Mouse (Mus musculus) brown adipose tissue, adult 24 weeks (tissue): ENCODE measurements at regions not wholly inside any gene's neighbourhood (a gene's known extent, or its start where the extent isn't known, plus 50 kb on each side); places are given as distances from the start of the nearest gene placed in this dataset.

Source experiments
- H3K27ac ChIP-seq: fragments of 200-500 bp; replicated peaks from 2 replicates; pipeline ENCODE4 v1.5.1; 2012; ENCODE audit warnings: low read depth, mild to moderate bottlenecking, low read length
- H3K4me1 ChIP-seq: fragments of 200-500 bp; 2 replicates; pipeline ENCODE4 v1.6.1; 2012; ENCODE audit warnings: low read length, mixed read lengths; ENCODE audit not compliant: control insufficient read depth, insufficient read depth, insufficient read length
- H3K4me3 ChIP-seq: fragments of 200-500 bp; 2 replicates; pipeline ENCODE4 v1.5.1; 2012; ENCODE audit warnings: low read depth, mild to moderate bottlenecking, low read length, moderate library complexity; ENCODE audit not compliant: insufficient read depth

DNA sequence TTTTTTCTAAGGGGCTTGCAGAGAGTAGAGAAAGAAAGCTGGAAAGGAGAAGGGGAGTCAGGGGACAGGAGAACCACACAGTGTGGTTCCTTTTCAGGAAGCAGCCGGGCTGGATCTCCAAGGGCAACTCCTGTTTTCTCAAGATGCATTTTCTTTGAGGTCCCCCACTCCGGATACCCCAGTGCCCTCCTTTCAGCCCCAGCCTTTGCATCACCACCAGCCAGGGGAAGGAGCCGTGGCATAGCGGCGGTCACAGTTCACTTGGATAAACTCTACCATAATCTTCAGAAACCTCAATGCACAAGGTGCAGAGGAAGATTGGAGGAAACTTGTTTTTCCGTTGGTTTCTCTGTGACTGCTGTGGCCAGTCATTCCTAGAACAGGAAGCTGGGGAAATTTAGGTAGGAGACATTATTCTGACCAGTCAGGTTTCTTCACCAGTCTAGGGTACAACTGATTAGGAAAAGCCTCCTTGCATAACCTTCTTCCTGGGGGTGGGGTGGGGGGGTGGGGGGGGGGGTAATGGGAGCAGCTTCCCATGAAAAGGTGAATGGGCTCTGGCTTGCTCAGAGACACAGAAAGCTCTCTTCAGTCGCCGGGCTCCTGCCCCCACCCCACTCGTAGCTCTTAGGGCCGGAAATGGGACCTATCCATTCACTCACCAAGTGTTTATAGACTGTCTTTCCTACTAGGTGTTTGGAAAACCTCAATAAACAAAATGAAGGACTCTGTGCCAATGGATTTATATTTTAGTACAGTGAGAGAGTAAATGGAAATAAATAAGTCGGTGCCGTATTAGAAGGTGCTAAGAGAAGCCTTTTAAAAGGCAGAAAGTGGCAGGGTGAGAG lies 196.6 kb downstream of the Gsdmc2 start:
- no peaks in the 10 kb centered on the region for H3K4me1 ChIP-seq
- no peak overlapping the region for H3K27ac ChIP-seq
- H3K4me3 ChIP-seq: no peak overlapping the region

DNA sequence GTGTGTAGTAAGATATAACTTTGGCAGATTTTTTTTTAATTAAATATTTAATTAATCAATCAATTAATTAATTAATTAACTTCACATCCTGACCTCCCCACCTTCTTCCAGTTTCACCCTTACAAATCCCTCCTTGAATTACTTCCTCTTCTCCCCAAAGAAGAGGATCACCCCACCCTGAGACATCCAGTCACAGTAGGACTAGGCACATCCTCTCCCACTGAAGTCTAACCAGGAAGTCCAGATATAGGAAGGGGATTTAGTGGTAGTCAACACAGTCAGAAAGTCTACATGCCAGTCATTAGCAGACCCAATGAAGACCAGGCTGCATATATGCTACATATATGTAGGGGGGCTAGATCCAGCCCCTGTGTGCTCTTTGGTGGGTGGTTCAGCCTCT lies 220.2 kb downstream of the Gsdmc2 start:
- no peak overlapping the region for H3K27ac ChIP-seq
- H3K4me1 ChIP-seq: no peaks in the 10 kb centered on the region
- no peak overlapping the region for H3K4me3 ChIP-seq

DNA sequence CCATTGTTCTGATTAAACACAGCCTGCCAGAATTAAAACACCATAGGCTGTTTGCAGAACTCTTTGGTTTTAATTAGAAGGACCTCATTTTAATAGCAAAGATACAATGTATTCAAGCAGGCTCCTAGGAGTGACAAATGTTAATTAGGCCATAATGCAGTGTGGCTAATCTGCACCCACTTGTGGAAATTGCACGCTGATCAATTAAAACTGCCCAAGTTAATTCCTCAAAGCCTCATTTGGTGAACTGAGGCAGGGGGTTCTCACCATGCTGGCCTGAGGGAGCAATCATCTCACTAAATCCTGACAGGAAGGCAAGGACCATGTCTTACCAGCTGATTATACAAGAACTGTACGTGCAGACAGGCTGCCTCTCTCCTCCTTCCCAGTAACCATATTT lies 220.7 kb downstream of the Gsdmc2 start:
- Histone ChIP-seq H3K27ac (no peak overlapping the region), H3K4me3 (no peak overlapping the region)

DNA sequence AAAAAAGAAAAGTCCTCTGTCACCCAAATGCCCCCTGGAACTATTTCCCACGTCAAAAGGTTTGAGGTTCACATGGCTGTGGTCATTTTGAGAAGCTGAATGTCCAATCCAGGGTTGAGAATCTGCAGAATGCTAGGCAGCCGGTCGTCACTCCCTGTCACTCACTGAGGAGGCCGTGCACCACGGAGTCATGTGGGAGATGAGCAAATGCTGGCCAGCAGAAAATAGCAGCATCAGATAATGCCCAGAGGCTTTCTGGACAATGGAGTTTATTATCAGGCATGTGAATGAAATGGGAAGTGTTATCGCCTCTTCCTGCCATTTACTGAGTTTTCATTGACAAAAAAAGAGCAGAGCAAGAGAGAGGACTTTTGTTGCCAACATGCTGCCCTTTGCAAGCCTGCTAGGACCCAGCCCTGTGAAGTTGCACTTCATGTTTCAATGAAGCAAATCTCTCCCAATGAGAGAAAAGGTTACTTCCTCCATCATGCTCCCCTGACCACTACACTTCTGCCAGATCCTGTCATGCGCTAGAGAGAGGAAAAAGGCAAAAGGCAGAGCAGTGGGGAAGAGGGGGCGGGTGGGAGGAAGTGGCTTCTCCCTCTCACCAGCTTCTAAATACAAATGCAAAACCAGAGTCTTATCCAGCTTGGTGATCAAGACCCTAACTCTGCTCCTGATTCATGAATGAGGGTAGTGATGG lies 228.3 kb downstream of the Gsdmc2 start:
- H3K4me1 ChIP-seq: no peaks in the 10 kb centered on the region
- H3K27ac ChIP-seq: no peak overlapping the region
- H3K4me3 ChIP-seq: no peak overlapping the region

More for the DNA sequence above, 220.7 kb downstream of the Gsdmc2 start:
- H3K4me1 ChIP-seq: no peaks in the 10 kb centered on the region

DNA sequence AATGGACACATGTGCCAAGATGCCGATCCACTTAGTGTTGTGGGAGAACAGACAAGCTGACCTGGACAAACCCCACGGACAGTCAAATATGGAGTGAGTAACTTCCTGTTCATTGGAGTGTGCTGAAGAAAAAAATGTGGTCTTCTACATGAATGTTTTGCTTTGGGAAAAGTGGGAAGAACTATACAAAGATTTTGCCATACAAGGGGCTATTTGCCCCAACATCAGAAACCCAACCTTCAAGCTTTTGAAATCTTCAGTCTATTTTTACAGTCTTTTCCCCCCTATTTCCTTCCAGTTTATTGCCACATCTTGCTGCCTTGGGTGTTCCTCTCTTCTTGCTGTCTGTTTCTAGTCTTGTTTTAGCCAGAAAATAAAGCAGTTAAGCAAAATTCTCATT lies 230.8 kb downstream of the Gsdmc2 start:
- Histone ChIP-seq H3K27ac (no peak overlapping the region), H3K4me1 (no peaks in the 10 kb centered on the region), H3K4me3 (no peak overlapping the region)

DNA sequence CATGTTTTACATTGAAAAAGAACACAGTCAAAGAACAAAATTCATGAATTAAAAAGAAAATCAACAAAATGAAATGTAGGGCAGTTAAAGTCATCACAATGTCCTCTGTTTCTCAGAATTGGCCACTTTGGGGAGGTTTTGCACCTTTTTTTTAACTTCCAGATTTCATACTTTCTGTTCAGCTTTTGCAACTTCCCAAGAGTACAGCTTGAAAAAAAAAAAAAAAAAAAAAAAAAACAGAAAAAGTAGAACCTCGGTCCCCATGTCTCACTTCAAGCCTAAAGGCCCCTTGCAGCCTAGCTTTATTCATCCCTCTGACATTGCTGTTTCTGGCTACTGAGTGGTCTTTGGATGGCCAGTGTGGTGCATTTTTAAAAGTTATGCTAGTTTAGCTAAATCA lies 231.9 kb downstream of the Gsdmc2 start:
- no peak overlapping the region for H3K4me3 ChIP-seq
- no peak overlapping the region for H3K27ac ChIP-seq
- no peaks in the 10 kb centered on the region for H3K4me1 ChIP-seq

DNA sequence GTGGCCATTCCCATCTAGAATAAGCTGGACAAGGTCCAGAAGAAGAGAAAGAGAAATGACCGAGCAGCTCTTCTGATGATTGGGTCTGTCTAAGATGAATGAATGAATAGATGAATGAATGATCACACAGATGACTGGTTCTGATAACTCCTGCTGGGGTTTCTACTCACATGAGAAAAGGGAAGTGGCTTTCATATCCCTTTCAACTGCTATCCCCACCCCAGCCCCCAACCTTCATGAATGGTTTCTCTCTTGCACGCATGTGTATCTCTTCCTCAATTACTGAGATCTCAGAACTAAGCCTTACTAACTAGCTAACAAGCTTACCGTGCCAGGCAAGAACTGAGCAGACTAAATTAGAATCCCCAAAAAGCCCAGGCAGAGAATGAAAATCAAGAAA lies 233.8 kb downstream of the Gsdmc2 start:
- Histone ChIP-seq H3K4me1 (no peaks in the 10 kb centered on the region), H3K4me3 (no peak overlapping the region), H3K27ac (no peak overlapping the region)

DNA sequence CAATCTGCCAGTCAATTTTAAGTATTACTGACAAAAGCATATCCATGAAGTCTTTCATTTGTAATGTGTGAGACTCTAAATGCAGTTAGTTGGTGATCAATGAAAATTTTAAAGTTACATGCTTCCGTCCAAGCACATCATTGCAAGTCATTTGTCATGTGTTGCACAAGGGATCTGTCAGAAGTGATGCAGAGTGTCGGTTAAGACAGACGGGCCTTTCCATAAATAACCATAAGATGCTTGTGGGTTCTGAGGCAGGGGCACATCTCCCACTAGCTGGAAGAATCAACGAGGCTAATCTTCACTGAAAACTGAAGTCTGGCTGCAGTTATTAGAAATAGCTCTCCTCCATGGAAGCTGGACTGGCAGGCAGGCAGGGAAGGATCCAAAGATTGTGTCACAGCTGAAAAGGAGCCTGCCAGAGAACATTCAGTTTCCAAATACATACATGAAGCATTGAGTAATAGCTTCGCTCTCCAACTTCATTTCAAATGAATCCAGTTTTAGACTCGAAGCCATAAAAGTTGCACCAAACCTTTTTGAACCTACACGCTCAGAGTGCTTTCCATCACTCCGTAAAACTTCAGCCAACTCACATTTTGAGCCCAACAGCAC lies 241.8 kb downstream of the Gsdmc2 start:
- no peaks in the 10 kb centered on the region for H3K4me1 ChIP-seq
- no peak overlapping the region for H3K4me3 ChIP-seq
- H3K27ac ChIP-seq: no peak overlapping the region

DNA sequence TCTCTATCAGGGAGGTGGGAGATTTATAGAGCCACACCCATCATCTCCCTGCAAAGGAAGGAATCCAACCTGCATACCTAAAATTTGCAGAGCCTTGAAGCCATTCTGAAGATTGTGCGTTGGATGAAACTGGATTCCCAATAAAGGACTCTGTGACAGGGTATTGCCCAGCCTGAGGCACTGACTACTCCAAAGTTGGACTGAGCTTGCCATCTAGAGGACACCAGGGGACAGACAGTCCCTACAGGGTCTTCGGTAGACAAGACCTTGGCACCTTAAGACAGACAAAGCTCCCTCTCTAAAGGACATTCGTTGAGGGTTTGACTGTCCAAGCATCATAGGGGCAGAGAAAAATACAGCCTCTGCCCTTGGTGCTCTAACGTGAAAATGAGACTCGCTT lies 243.4 kb downstream of the Gsdmc2 start:
- Histone ChIP-seq H3K4me1 (no peaks in the 10 kb centered on the region), H3K27ac (no peak overlapping the region), H3K4me3 (no peak overlapping the region)

DNA sequence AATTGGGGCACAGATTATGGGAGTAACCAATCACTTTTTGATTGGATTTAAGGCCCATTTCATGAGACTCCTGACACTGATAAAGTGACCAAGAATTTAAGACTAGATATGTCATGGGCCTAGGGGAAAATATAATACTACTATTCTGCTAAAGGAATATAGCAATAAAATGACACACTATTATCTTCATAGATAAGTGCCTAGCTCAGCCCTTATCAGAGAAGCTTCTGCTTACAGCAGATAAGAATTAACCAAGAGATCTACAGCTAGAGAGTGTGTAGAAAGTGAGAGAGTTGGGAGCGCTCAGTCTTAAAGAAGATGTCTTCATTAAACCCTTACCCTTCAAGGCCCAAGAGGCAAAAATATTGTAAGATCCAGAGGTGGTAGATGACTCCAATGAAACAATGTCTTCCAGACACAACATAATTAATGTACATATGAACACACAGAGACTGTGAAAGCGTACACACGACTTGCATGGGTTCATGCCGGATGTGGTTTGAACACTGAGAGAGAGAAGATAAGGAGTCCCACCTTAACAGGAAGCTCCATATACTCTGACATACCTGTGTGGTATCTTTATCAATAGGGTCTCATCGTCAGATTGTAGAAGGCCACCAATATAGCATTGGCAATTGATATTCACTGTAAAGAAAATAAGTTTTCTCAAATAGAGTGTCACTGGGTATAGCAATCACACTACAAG lies 252.1 kb downstream of the Gsdmc2 start:
- no peak overlapping the region for H3K27ac ChIP-seq
- no peak overlapping the region for H3K4me3 ChIP-seq
- H3K4me1 ChIP-seq: no peaks in the 10 kb centered on the region

DNA sequence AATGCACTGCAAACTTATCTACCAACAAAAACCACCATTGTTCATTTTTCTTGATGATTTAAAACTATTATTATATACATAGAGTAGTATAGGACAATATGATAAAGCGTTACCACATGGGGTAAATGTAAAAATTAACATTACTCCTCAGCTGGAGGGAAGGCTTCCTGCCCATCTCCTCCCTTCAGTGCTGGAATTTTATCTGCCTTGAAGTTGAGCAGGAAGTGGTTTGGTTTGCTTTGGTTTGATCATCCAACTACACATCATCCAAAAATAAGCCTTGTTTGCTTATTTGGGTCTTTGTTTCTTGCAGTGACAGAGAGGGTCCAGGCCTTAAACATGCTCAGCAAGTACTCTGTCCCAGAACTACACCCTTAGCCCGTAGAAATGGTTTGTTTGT lies 285.7 kb downstream of the Gsdmc2 start:
- H3K27ac ChIP-seq: no peak overlapping the region
- H3K4me1 ChIP-seq: no peaks in the 10 kb centered on the region
- H3K4me3 ChIP-seq: no peak overlapping the region

DNA sequence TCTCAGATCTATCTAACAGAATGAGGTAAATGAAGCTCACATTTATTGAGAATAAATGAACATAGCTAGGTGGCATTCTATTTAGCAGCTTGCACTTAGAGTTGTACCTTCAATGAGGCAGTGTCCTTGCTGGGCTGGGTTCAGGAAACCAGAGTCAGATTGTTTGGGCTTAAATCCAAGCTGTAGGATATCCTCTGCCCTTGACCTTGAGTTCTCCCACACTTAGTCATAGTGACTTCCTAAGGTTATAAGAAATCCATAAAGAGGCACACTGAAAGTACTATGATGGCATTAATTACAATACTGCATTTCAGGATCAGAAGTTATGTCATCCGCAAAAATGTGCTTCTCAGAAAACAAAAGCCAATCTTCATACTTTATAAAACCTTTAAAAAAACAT lies 286.3 kb downstream of the Gsdmc2 start:
- no peak overlapping the region for H3K27ac ChIP-seq
- H3K4me1 ChIP-seq: no peaks in the 10 kb centered on the region
- H3K4me3 ChIP-seq: no peak overlapping the region

DNA sequence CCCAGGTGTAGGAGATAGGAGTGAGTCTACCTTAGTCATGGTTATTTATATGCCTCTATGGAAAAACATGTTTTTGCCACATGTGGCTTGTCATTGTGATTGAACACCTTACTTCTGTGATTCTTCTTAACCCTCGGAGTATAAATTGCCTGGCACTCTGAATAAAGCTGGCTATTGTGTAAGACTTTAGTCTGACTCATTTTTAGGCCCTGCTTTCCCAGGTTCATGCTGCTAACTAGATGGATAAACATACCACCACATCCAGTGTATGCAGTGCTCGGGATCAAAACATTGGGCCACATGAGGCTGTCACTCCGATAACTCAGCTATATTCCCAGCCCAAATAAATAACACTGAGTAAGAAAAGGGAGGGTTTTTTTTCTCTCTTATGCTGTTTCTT lies 287.2 kb downstream of the Gsdmc2 start:
- H3K27ac ChIP-seq: no peak overlapping the region
- H3K4me1 ChIP-seq: no peaks in the 10 kb centered on the region
- H3K4me3 ChIP-seq: no peak overlapping the region

DNA sequence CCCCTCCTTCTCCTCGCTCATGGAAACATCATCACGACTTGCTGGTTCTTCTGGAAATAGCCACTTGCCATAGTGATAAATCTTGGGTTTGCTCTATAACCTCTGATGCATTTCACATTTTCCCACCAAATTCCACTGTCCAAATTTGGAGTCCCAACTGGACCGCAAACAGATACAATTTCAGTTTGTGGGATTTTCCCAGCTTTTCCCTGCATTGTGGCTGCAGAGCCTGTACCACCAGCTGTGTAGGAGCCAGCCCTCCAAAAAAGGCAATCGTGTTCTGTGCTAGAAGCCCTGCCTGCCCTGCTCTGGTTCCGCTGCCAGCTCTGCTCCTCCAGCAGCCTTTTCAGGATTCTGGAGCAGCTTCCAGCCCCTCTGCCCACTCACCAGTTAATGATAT lies 291.4 kb downstream of the Gsdmc2 start:
- no peak overlapping the region for H3K27ac ChIP-seq
- no peaks in the 10 kb centered on the region for H3K4me1 ChIP-seq
- H3K4me3 ChIP-seq: no peak overlapping the region

DNA sequence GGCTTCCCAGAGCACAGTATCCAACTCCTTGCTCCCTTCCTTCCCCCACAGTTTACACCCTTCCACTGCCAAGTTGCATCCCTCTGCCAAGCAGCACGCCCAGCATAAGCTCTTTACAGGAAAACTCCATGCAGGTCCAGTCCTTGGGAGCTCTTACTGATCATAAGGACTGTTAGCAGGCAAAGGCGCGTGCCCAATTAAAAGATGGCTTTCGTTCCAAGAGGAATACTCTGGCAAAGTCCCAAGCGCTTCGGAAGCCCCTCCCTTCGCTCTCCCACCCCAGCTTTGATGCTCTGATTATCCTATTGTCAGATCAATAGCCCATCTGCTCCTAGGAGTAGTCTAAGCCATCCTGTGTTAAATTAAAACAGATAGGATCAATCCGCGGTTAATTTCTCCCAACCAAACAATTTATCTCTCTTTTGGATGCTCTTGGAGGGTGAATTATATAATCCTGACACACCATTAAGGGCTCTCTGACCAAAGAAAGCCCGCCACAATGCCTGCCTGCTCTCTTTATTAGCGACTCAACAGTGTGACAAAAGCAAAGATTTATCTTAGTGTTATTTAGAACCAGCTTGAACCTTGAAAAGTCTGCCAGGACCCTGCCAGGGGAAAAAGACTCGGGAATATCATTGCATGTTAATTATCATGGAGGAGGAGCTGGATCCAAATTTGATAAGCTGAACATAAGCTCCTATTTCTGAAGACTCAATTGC lies 312.5 kb downstream of the Gsdmc2 start:
- H3K27ac ChIP-seq: no peak overlapping the region
- no peak overlapping the region for H3K4me3 ChIP-seq
- no peaks in the 10 kb centered on the region for H3K4me1 ChIP-seq
